Mouse (Mus musculus) myocyte (in vitro differentiated cells): ENCODE data around the gene Pax5. TPM values are rescaled to one million over a fixed set of nuclear protein-coding genes. Genes with fewer than 3 reads are reported as not detected.

Source experiments
- H3K27me3 ChIP-seq: one replicate; pipeline ENCODE4 v1.6.1; 2011; ENCODE audit not compliant: control insufficient read depth, insufficient read depth, insufficient read length
- H3K36me3 ChIP-seq: one replicate; pipeline ENCODE4 v1.6.1; 2011; ENCODE audit not compliant: control insufficient read depth, insufficient read depth
- H3K4me2 ChIP-seq: one replicate; pipeline ENCODE4 v1.6.1; 2011; ENCODE audit warnings: low read depth, control low read depth
- H3K4me3 ChIP-seq: one replicate; pipeline ENCODE4 v1.5.1; 2011; ENCODE audit warnings: mild to moderate bottlenecking, control low read depth, moderate library complexity
- H3K79me2 ChIP-seq: one replicate; pipeline ENCODE4 v1.6.1; 2011; ENCODE audit not compliant: control insufficient read depth, insufficient read depth
- H3ac ChIP-seq: one replicate; pipeline ENCODE4 v1.6.1; 2011; ENCODE audit not compliant: control insufficient read depth, insufficient read length
- CEBPB ChIP-seq: IDR thresholded peaks from 2 replicates; pipeline ENCODE4 v1.6.1; 2011; ENCODE audit warnings: mild to moderate bottlenecking, moderate library complexity; ENCODE audit not compliant: poor library complexity, insufficient read depth, severe bottlenecking
- E2F4 ChIP-seq: IDR thresholded peaks from one replicate; pipeline ENCODE4 v1.6.1; 2011; ENCODE audit warnings: mild to moderate bottlenecking, control low read depth, moderate library complexity; ENCODE audit not compliant: insufficient read depth
- MAX ChIP-seq: IDR thresholded peaks from one replicate; pipeline ENCODE4 v1.6.1; 2011; ENCODE audit warnings: low read depth, mild to moderate bottlenecking, control low read depth
- MYOD1 ChIP-seq, 3 experiments: IDR thresholded peaks; one replicate each; pipeline ENCODE4 v1.6.1; 2011; ENCODE audit warnings: control low read depth in 2 of 3, low read depth in 2 of 3, mild to moderate bottlenecking in 2 of 3, moderate library complexity in 1 of 3; ENCODE audit not compliant: insufficient read length in 2 of 3, control insufficient read depth in 1 of 3
- MYOG ChIP-seq, 3 experiments: IDR thresholded peaks; one replicate each; pipeline ENCODE4 v1.6.1; 2011; ENCODE audit warnings: control low read depth in 2 of 3, low read depth in 2 of 3, mild to moderate bottlenecking in 2 of 3; ENCODE audit not compliant: insufficient read length in 2 of 3, control insufficient read depth in 1 of 3, insufficient read depth in 1 of 3
- POLR2A ChIP-seq: IDR thresholded peaks from one replicate; pipeline ENCODE4 v1.6.1; 2011; ENCODE audit warnings: low read depth, mild to moderate bottlenecking, control low read depth, moderate library complexity; ENCODE audit not compliant: insufficient read length
- POLR2AphosphoS2 ChIP-seq: IDR thresholded peaks from one replicate; pipeline ENCODE4 v1.6.1; 2011; ENCODE audit warnings: low read depth, control low read depth; ENCODE audit not compliant: insufficient read length
- REST ChIP-seq: IDR thresholded peaks from one replicate; pipeline ENCODE4 v1.6.1; 2011; ENCODE audit warnings: mild to moderate bottlenecking, control low read depth, moderate library complexity; ENCODE audit not compliant: insufficient read depth, insufficient read length
- SRF ChIP-seq: IDR thresholded peaks from one replicate; pipeline ENCODE4 v1.6.1; 2011; ENCODE audit warnings: low read depth; ENCODE audit not compliant: control insufficient read depth, insufficient read length
- TCF12 ChIP-seq: IDR thresholded peaks from one replicate; pipeline ENCODE4 v1.6.1; 2011; ENCODE audit warnings: mild to moderate bottlenecking, control low read depth; ENCODE audit not compliant: poor library complexity, insufficient read depth, severe bottlenecking
- TCF3 ChIP-seq: IDR thresholded peaks from one replicate; pipeline ENCODE4 v1.6.1; 2011; ENCODE audit warnings: low read depth, control low read depth; ENCODE audit not compliant: insufficient read length
- USF1 ChIP-seq: IDR thresholded peaks from one replicate; pipeline ENCODE4 v1.6.1; 2011; ENCODE audit warnings: low read depth, mild to moderate bottlenecking, control low read depth, moderate library complexity
- polyA plus RNA-seq: library from polyadenylated mRNA; unstranded; fragments of >200 nt; fragmentation: generic; extraction: Trizol; gene quantifications from one replicate; pipeline ENCODE4 v1.2.1, GENCODE M21; 2012; ENCODE audit warnings: missing spikeins

Pax5 gene
- polyA plus RNA-seq, 1 experiment = 0.01 TPM

DNA sequence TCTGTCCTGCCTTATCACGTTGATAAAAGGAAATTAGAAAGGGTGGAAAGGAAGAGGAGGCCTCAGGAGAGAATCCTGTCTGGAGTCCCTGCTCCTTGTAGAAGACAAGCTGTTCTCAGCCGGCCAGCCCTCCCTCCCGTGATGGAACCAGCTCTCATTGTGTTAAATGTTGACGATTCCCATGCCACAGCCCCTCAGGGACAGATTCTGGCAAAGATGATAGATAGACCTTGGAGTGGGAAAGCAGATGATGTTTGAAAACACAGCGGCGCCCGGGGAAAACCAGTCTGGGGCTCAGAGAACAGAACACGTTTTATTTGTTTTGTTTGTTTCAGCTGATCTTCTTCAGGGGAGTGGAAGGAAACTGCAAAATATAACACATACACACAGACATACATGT lies 221.6 kb downstream of the Pax5 start:
- Histone ChIP-seq H3K27me3 (peaks cover 27% of the 10 kb centered on the region), H3K4me2 (no peak overlapping the region), H3K4me3 (no peak overlapping the region), H3K36me3 (no peaks in the 10 kb centered on the region), H3K79me2 (no peaks in the 10 kb centered on the region), H3ac (no peak overlapping the region)
- TF ChIP-seq MYOD1 (IDR thresholded peaks at IDR 0.05; ENCODE audit: control insufficient read depth in 1 of 3, insufficient read length in 2 of 3, low read depth in 2 of 3) = no peak
- TF ChIP-seq E2F4 = no peak
- no peak for TF ChIP-seq REST

DNA sequence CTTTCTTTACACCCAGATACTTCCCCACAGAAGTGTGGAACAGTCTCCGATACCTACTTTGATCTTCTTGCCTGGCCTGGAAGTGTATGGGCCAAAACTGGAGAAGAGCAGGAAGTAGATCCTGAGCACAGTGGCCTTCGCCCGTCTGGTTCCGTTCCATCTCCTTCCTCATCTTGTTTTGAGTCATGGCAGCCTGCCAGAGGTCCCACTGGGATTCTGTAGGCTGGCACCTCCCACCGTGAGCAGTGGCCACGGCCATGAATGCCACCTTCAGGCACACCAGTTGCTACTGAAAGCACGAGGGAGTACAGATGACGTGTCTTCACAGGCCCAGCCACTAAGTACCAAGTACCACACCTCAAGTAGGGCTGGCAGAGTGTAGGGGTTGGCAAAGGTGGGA lies 222.1 kb downstream of the Pax5 start:
- no peak for TF ChIP-seq MYOG (IDR thresholded peaks at IDR 0.05; ENCODE audit: control insufficient read depth in 1 of 3, insufficient read depth in 1 of 3, insufficient read length in 2 of 3, low read depth in 2 of 3)
- TF ChIP-seq SRF = no peak
- no peak for TF ChIP-seq POLR2AphosphoS2
- no peak for TF ChIP-seq TCF3
- TF ChIP-seq MAX = no peak
- TF ChIP-seq E2F4 = no peak
- TF ChIP-seq CEBPB = no peak
- TF ChIP-seq REST = no peak
- no peak for TF ChIP-seq POLR2A
- TF ChIP-seq USF1 = no peak
- TF ChIP-seq TCF12 = no peak
- TF ChIP-seq MYOD1 (IDR thresholded peaks at IDR 0.05; ENCODE audit: control insufficient read depth in 1 of 3, insufficient read length in 2 of 3, low read depth in 2 of 3) = no peak
- H3K4me3 ChIP-seq = no peak overlapping the region
- H3K79me2 ChIP-seq = no peaks in the 10 kb centered on the region
- H3ac ChIP-seq = no peak overlapping the region
- H3K27me3 ChIP-seq = peaks cover 26% of the 10 kb centered on the region
- H3K36me3 ChIP-seq = no peaks in the 10 kb centered on the region
- no peak overlapping the region for H3K4me2 ChIP-seq

DNA sequence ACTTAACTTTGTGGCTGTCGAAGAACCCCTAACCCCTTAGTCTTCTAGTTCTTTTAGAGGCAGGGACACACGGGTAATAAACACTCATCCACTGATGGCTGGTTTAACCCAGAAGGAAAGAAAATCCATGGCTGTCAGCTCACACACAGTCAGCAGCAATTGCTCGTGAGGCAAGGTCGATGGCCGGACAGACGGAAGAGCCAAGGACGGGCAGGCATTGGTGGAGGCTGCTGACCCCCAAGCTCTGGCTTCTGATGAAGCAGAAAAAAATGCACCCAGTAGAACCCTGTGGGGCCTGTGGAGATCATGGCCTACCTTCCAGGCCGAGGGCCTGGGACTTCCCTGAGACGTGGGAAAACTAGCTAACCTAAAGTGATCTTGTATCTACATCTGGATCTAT lies 227.4 kb downstream of the Pax5 start:
- Histone ChIP-seq H3K36me3 (no peaks in the 10 kb centered on the region), H3K27me3 (peaks cover 11% of the 10 kb centered on the region), H3K79me2 (no peaks in the 10 kb centered on the region), H3K4me3 (no peak overlapping the region), H3ac (no peak overlapping the region), H3K4me2 (no peak overlapping the region)
- TF ChIP-seq MYOD1 (IDR thresholded peaks at IDR 0.05; ENCODE audit: control insufficient read depth in 1 of 3, insufficient read length in 2 of 3, low read depth in 2 of 3) (no peak), E2F4 (no peak), USF1 (no peak), CEBPB (no peak), SRF (no peak), POLR2A (no peak), POLR2AphosphoS2 (no peak), TCF12 (no peak), TCF3 (no peak), REST (no peak), MYOG (IDR thresholded peaks at IDR 0.05; ENCODE audit: control insufficient read depth in 1 of 3, insufficient read depth in 1 of 3, insufficient read length in 2 of 3, low read depth in 2 of 3) (no peak), MAX (no peak)

- TF ChIP-seq REST (no peak), TCF3 (no peak), MYOG (IDR thresholded peaks at IDR 0.05; ENCODE audit: control insufficient read depth in 1 of 3, insufficient read depth in 1 of 3, insufficient read length in 2 of 3, low read depth in 2 of 3) (no peak), E2F4 (no peak), POLR2AphosphoS2 (no peak), CEBPB (no peak), MAX (no peak), TCF12 (no peak), USF1 (no peak), SRF (no peak), POLR2A (no peak), MYOD1 (IDR thresholded peaks at IDR 0.05; ENCODE audit: control insufficient read depth in 1 of 3, insufficient read length in 2 of 3, low read depth in 2 of 3) (no peak)
- Histone ChIP-seq H3ac (no peak overlapping the region), H3K4me3 (no peak overlapping the region), H3K79me2 (no peaks in the 10 kb centered on the region), H3K4me2 (no peak overlapping the region), H3K36me3 (no peaks in the 10 kb centered on the region), H3K27me3 (peaks cover 3% of the 10 kb centered on the region)
These were observed 230.5 kb downstream of the Pax5 start for GRCm38 (mm10) chr4:44479755-44480154.

Other genes with a start within 250 kb of the Pax5 start
- gene Zcchc7, start 45.4 kb upstream of the Pax5 start, polyA plus RNA-seq = 6.9 TPM